Mouse (Mus musculus): Measurements from ENCODE around the gene Zbtb48. TPM values are rescaled to one million over a fixed set of nuclear protein-coding genes. Genes with fewer than 3 reads are reported as not detected.

Zbtb48 gene
- total and polyA plus RNA-seq, 2 experiments from 2014 or later = 8.9 to 20.6 TPM

DNA sequence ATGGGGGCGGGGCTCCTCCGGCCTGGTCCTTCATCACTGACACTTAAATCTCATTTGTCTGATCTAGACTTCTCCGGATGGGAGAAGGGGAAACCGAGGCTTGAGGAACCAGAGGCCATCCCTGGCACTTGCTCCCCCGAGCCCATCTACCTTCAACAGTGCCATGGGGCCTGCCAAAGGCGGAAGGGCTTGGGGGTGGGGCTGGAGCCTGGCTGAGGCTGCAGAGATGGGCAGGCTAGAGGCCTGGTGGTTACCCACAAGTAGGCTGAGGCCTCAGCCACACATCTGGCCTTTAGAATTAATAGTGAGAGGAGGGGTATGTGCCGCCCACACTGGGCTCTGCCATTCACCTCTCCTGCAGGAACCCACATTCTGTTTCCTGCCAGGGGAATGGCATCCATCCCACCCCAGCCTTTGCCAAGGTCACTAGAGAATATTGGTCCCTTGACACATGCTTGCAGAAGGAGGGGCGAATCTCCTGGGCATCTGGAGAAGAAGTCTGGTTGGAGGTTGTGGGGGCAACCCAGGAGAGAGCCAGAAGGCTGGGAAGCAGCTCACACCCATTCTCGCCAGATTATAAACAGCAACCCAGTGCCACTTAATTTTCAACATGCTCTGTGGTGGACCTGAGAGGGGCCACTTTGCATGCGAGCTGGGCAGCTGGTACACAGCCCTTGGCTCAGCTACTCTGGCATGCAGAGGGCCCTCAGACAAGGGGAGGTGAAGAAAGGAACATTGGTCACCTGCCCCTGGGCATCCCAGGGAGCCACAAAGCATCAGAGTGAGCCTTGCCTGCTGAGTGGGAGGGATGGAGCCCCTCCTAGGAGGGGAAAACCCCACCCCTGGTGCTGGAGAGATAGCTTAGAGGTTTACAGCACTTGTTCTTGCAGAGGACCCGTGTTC, 43.3 kb upstream of the Zbtb48 start:
- H3K4me3 ChIP-seq (ENCODE audit: low read depth, low read length) = no peak overlapping the region
- no peak overlapping the region for H3K27ac ChIP-seq (ENCODE audit: low read depth, low read length)
- no peak for TF ChIP-seq CTCF (IDR thresholded peaks at IDR 0.05)
- H3K4me2 ChIP-seq (ENCODE audit: low read depth, low read length, poor library complexity, severe bottlenecking) = no peak overlapping the region
- WGBS = 78% methylated on average over 11 of the region's 11 CpGs
- no peak for ATAC-seq (ENCODE audit: low FRiP score)
- no peak for DNase-seq (ENCODE audit: low spot score)
- H3K36me3 ChIP-seq (ENCODE audit: insufficient read depth, low read length) = no peaks in the 10 kb centered on the region
- H3K9me3 ChIP-seq (ENCODE audit: low read length) = no peaks in the 10 kb centered on the region
- H3K9ac ChIP-seq (replicated peaks; ENCODE audit: low read length, poor library complexity, severe bottlenecking) = no peak overlapping the region
- H3K27me3 ChIP-seq (ENCODE audit: insufficient read depth, low read length) = no peaks in the 10 kb centered on the region
- no peaks in the 10 kb centered on the region for H3K4me1 ChIP-seq (ENCODE audit: insufficient read depth, low read length)

DNA sequence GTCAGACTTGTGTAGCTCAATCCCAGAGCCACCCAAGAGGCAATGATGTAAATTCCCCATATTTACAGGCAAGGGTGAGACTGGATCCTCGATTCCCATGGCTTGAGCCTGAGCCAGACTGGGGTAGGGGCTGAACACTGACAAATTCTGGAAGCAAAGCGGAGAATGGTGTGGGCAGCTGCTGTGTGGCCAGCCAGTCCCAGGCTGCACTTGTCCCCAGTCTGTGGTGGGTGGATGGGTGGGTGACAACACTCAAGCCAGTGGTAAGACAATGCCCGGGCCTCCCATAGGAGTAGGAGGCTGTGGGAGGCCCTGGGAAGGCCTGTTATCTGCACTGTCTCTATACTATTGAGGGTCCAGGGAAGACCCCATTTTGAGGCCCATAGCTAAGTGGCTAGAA, 41.8 kb upstream of the Zbtb48 start:
- Histone ChIP-seq H3K4me1 (ENCODE audit: insufficient read depth, low read length) (no peaks in the 10 kb centered on the region), H3K27ac (ENCODE audit: low read depth, low read length) (no peak overlapping the region), H3K27me3 (ENCODE audit: insufficient read depth, low read length) (no peaks in the 10 kb centered on the region), H3K4me3 (ENCODE audit: low read depth, low read length) (no peak overlapping the region), H3K4me2 (ENCODE audit: low read depth, low read length, poor library complexity, severe bottlenecking) (no peak overlapping the region), H3K9me3 (ENCODE audit: low read length) (no peaks in the 10 kb centered on the region), H3K36me3 (ENCODE audit: insufficient read depth, low read length) (no peaks in the 10 kb centered on the region), H3K9ac (replicated peaks; ENCODE audit: low read length, poor library complexity, severe bottlenecking) (no peak overlapping the region)
- no peak for ATAC-seq (ENCODE audit: low FRiP score)
- no peak for DNase-seq (ENCODE audit: low spot score)
- WGBS = 86% methylated on average over 3 of the region's 3 CpGs
- TF ChIP-seq CTCF (IDR thresholded peaks at IDR 0.05) = no peak

- Histone ChIP-seq H3K27me3 (ENCODE audit: insufficient read depth, low read length) (no peaks in the 10 kb centered on the region), H3K9me3 (ENCODE audit: low read length) (no peaks in the 10 kb centered on the region)
- 77% methylated on average over 6 of the region's 6 CpGs for whole genome bisulfite sequencing
These were observed 40.8 kb upstream of the Zbtb48 start for GRCm38 (mm10) chr4:152068166-152068724.

GRCm38 (mm10) chr4:152067280-152067679, 39.8 kb upstream of the Zbtb48 start:
- ATAC-seq (ENCODE audit: low FRiP score) (no peak), DNase-seq (ENCODE audit: low spot score) (no peak)
- Histone ChIP-seq H3K9me3 (ENCODE audit: low read length) (no peaks in the 10 kb centered on the region), H3K27me3 (ENCODE audit: insufficient read depth, low read length) (no peaks in the 10 kb centered on the region), H3K4me2 (ENCODE audit: low read depth, low read length, poor library complexity, severe bottlenecking) (no peak overlapping the region), H3K4me1 (ENCODE audit: insufficient read depth, low read length) (no peaks in the 10 kb centered on the region), H3K9ac (replicated peaks; ENCODE audit: low read length, poor library complexity, severe bottlenecking) (no peak overlapping the region), H3K4me3 (ENCODE audit: low read depth, low read length) (no peak overlapping the region), H3K36me3 (ENCODE audit: insufficient read depth, low read length) (no peaks in the 10 kb centered on the region), H3K27ac (ENCODE audit: low read depth, low read length) (no peak overlapping the region)
- TF ChIP-seq CTCF (IDR thresholded peaks at IDR 0.05) = no peak

More at GRCm38 (mm10) chr4:152068166-152068724, 40.8 kb upstream of the Zbtb48 start:
- ATAC-seq (ENCODE audit: low FRiP score) (no peak), DNase-seq (ENCODE audit: low spot score) (no peak)
- Histone ChIP-seq H3K4me2 (ENCODE audit: low read depth, low read length, poor library complexity, severe bottlenecking) (no peak overlapping the region), H3K27ac (ENCODE audit: low read depth, low read length) (no peak overlapping the region), H3K4me1 (ENCODE audit: insufficient read depth, low read length) (no peaks in the 10 kb centered on the region), H3K4me3 (ENCODE audit: low read depth, low read length) (no peak overlapping the region), H3K9ac (replicated peaks; ENCODE audit: low read length, poor library complexity, severe bottlenecking) (no peak overlapping the region), H3K36me3 (ENCODE audit: insufficient read depth, low read length) (no peaks in the 10 kb centered on the region)
- TF ChIP-seq CTCF (IDR thresholded peaks at IDR 0.05) = no peak

- Histone ChIP-seq H3K27me3 (ENCODE audit: insufficient read depth, low read length) (no peaks in the 10 kb centered on the region), H3K4me3 (ENCODE audit: low read depth, low read length) (no peak overlapping the region), H3K27ac (ENCODE audit: low read depth, low read length) (no peak overlapping the region; the same call in 1 of the 2 replicates), H3K4me2 (ENCODE audit: low read depth, low read length, poor library complexity, severe bottlenecking) (no peak overlapping the region), H3K36me3 (ENCODE audit: insufficient read depth, low read length) (peaks cover 28% of the 10 kb centered on the region), H3K4me1 (ENCODE audit: insufficient read depth, low read length) (no peaks in the 10 kb centered on the region), H3K9ac (replicated peaks; ENCODE audit: low read length, poor library complexity, severe bottlenecking) (no peak overlapping the region), H3K9me3 (ENCODE audit: low read length) (no peaks in the 10 kb centered on the region)
- no peak for DNase-seq (ENCODE audit: low spot score)
- no peak for TF ChIP-seq CTCF (IDR thresholded peaks at IDR 0.05)
- 79% methylated on average over 9 of the region's 9 CpGs for WGBS
- no peak for ATAC-seq (ENCODE audit: low FRiP score)
These were observed 35.1 kb upstream of the Zbtb48 start for GRCm38 (mm10) chr4:152062390-152063110.
